Mouse (Mus musculus) layer of hippocampus, postnatal 10 days (tissue): ENCODE results near the gene Vmn2r94. TPM values are rescaled to one million over a fixed set of nuclear protein-coding genes. Genes with fewer than 3 reads are reported as not detected.

ENCODE experiments used
- DNase-seq, 2 experiments: peaks; one replicate each; pipeline ENCODE4 v3.0.0; 2021; ENCODE audit warnings: low spot score in 2 of 2
- long read RNA-seq: library from polyadenylated mRNA; stranded (forward); transcript quantifications from one replicate; pipeline ENCODE4 v2.0.0, GENCODE M21; 2023
- total RNA-seq, 2 experiments: library from RNA; stranded (reverse); gene quantifications; 2 replicates each; pipeline ENCODE4 v1.2.3; 2021

The Vmn2r94 gene
- total RNA-seq = not detected
- long read RNA-seq = 0 reads

DNA sequence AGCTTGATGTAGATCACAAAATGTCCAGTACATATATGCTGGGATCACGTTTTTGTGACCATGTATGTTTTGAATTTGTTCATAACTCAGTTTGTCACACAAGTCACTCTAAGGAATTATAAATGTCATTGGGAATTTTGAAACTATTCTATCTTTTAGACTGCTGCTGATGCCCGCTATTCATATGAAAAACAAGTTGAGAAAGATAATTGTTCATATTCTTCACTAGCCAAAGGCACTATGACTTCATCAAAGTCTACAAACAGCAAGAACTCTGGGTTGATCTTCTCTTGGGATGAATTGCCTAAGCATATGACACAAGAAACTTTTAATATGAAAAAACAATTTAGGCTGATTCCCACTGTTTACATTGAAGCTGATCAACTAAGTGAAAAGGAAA is at the start of gene Vmn2r94:
Vmn2r94 (minus strand) TSS at position 101 of the 400 bp plus-strand sequence.
- no peak for DNase-seq

GRCm38 (mm10) chr17:18323031-18323430 is 45.5 kb upstream of the Vmn2r94 start:
- DNase-seq = no peak

DNA sequence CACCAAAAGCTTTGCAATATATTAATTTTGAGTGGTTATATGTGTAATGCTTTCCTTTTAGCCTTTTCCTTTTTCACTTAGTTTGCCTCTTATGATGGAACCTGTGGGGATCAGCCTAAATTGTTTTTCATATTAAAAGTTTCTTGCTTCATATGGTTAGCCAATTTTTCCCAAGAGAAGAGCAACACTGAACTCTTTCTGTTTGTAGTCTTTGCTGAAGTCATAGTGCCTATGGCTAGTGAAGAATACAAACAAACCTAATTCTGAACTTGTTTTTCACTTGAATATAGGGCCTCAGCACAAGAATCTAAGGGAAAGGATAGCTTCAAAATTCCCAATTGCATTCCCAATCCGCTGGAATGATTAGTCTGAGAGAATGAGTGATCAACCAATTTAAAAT is 20.2 kb upstream of the Vmn2r94 start, which contains the start of gene Vmn2r93:
Vmn2r93 (plus strand) TSS at position 301 of the 400 bp plus-strand sequence.
- no peak for DNase-seq

- no peak for DNase-seq
These were observed 40.6 kb downstream of the Vmn2r94 start for GRCm38 (mm10) chr17:18236931-18237330.

DNA sequence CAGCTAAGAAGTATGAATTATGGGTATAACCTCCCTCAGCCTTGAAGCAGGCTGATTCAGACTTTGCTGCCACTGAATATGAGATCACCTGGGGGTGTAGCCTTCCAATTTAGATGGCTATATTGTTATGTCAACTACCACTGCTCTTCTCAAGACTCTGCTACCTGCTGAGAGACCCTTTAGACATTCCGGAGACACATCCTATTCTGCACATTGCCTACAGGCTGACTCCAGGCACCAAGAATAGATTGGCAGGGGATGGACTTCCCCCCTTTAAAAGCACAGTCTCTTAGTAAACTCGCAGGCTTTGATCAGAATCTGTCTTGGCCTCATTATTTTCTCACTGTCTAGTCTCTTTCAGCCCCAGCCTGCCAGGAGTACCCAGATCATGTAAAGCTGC is 45.6 kb downstream of the Vmn2r94 start:
- DNase-seq = no peak

DNA sequence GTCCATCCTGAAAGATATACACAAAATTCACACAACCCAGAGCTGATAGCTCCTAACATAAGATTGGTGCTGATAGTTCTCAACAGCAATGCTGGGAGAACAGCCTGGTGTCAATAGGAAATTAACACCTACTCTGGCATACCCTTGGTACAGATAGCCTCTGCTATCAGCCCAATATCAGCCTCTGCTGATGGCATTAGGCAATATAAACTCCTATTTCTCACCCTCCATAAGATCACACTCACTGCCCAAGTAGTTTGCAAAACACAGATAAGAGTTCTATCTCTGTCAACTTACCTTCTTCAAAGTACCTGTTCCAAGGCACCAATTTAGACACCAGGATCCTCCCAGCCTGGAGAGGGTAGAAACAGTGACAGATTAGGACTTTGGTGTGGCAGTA is 56.3 kb downstream of the Vmn2r94 start:
- DNase-seq = no peak

Other genes with a start within 250 kb of the Vmn2r94 start
- under 1 TPM; 0.11 TPM for gene Vmn2r124, start 228.3 kb downstream of the Vmn2r94 start, total RNA-seq
- not detected for gene Vmn2r91, start 192.7 kb downstream of the Vmn2r94 start, total RNA-seq
- not detected for gene Vmn2r92, start 125.9 kb downstream of the Vmn2r94 start, total RNA-seq
- not detected for gene Vmn2r93, start 20.3 kb upstream of the Vmn2r94 start, total RNA-seq
- gene Vmn2r95, start 146.3 kb upstream of the Vmn2r94 start, total RNA-seq = not detected